Mouse (Mus musculus): ENCODE data around the gene Plcg2. TPM values are rescaled to one million over a fixed set of nuclear protein-coding genes. Genes with fewer than 3 reads are reported as not detected.

The Plcg2 gene
- polyA plus RNA-seq, 1 experiment from 2014 or later = 2.4 TPM

- H3K9ac ChIP-seq (ENCODE audit: low read length) = no peak overlapping the region
- no peaks in the 10 kb centered on the region for H3K36me3 ChIP-seq (ENCODE audit: control insufficient read depth, insufficient read depth, low read length)
- ATAC-seq (ENCODE audit: low FRiP score, low TSS enrichment) (0 out of 2 replicates have a peak, but pooled peaks have one; percentile 32), DNase-seq (ENCODE audit: low spot score) (peak; percentile 37)
- H3K9me3 ChIP-seq (ENCODE audit: control insufficient read depth, low read length) = no peaks in the 10 kb centered on the region
- no peak overlapping the region for H3K4me2 ChIP-seq (replicated peaks; ENCODE audit: low read depth)
- TF ChIP-seq EP300 (optimal IDR thresholded peaks at IDR 0.05) (no peak), CTCF (IDR thresholded peaks at IDR 0.05; ENCODE audit: low read depth) (peak; percentile 73)
- no peaks in the 10 kb centered on the region for H3K27me3 ChIP-seq (ENCODE audit: control insufficient read depth, insufficient read depth, low read length)
- H3K4me1 ChIP-seq (replicated peaks; ENCODE audit: control insufficient read depth, insufficient read depth) = no peaks in the 10 kb centered on the region
- no peak overlapping the region for H3K27ac ChIP-seq (replicated peaks)
- no peak overlapping the region for H3K4me3 ChIP-seq (ENCODE audit: low read depth, low read length)
- WGBS = 76% methylated on average over 13 of the region's 13 CpGs
These were observed 102.7 kb downstream of the Plcg2 start for GRCm38 (mm10) chr8:117600839-117601238.

GRCm38 (mm10) chr8:117604101-117604500 lies 106.0 kb downstream of the Plcg2 start:
- no peak for DNase-seq (ENCODE audit: low spot score)
- H3K4me3 ChIP-seq (ENCODE audit: low read depth, low read length) = no peak overlapping the region
- H3K4me1 ChIP-seq (replicated peaks; ENCODE audit: control insufficient read depth, insufficient read depth) = no peaks in the 10 kb centered on the region
- ATAC-seq (ENCODE audit: low FRiP score, low TSS enrichment) = no peak
- H3K27me3 ChIP-seq (ENCODE audit: control insufficient read depth, insufficient read depth, low read length) = no peaks in the 10 kb centered on the region
- H3K9ac ChIP-seq (ENCODE audit: low read length) = no peak overlapping the region
- no peaks in the 10 kb centered on the region for H3K9me3 ChIP-seq (ENCODE audit: control insufficient read depth, low read length)
- no peak overlapping the region for H3K4me2 ChIP-seq (replicated peaks; ENCODE audit: low read depth)
- no peaks in the 10 kb centered on the region for H3K36me3 ChIP-seq (ENCODE audit: control insufficient read depth, insufficient read depth, low read length)
- TF ChIP-seq CTCF (IDR thresholded peaks at IDR 0.05; ENCODE audit: low read depth) (no peak), EP300 (optimal IDR thresholded peaks at IDR 0.05) (no peak)
- no peak overlapping the region for H3K27ac ChIP-seq (replicated peaks)
- 88% methylated on average over 12 of the region's 12 CpGs for WGBS

GRCm38 (mm10) chr8:117604671-117605070 lies 106.6 kb downstream of the Plcg2 start:
- Histone ChIP-seq H3K36me3 (ENCODE audit: control insufficient read depth, insufficient read depth, low read length) (no peaks in the 10 kb centered on the region), H3K9me3 (ENCODE audit: control insufficient read depth, low read length) (no peaks in the 10 kb centered on the region), H3K9ac (ENCODE audit: low read length) (no peak overlapping the region), H3K27ac (replicated peaks) (no peak overlapping the region), H3K4me2 (replicated peaks; ENCODE audit: low read depth) (no peak overlapping the region), H3K4me1 (replicated peaks; ENCODE audit: control insufficient read depth, insufficient read depth) (no peaks in the 10 kb centered on the region), H3K4me3 (ENCODE audit: low read depth, low read length) (no peak overlapping the region), H3K27me3 (ENCODE audit: control insufficient read depth, insufficient read depth, low read length) (no peaks in the 10 kb centered on the region)
- TF ChIP-seq CTCF (IDR thresholded peaks at IDR 0.05; ENCODE audit: low read depth) (no peak), EP300 (optimal IDR thresholded peaks at IDR 0.05) (no peak)
- DNase-seq (ENCODE audit: low spot score) (no peak), ATAC-seq (ENCODE audit: low FRiP score, low TSS enrichment) (no peak)
- 85% methylated on average over 14 of the region's 14 CpGs for WGBS

GRCm38 (mm10) chr8:117605201-117605600 lies 107.1 kb downstream of the Plcg2 start:
- no peak overlapping the region for H3K4me2 ChIP-seq (replicated peaks; ENCODE audit: low read depth)
- WGBS = 70% methylated on average over 8 of the region's 8 CpGs
- TF ChIP-seq CTCF (IDR thresholded peaks at IDR 0.05; ENCODE audit: low read depth) = no peak
- TF ChIP-seq EP300 (optimal IDR thresholded peaks at IDR 0.05) = no peak
- no peaks in the 10 kb centered on the region for H3K36me3 ChIP-seq (ENCODE audit: control insufficient read depth, insufficient read depth, low read length)
- H3K9me3 ChIP-seq (ENCODE audit: control insufficient read depth, low read length) = no peaks in the 10 kb centered on the region
- H3K4me3 ChIP-seq (ENCODE audit: low read depth, low read length) = no peak overlapping the region
- DNase-seq (ENCODE audit: low spot score) (no peak), ATAC-seq (ENCODE audit: low FRiP score, low TSS enrichment) (no peak)
- H3K9ac ChIP-seq (ENCODE audit: low read length) = no peak overlapping the region
- H3K4me1 ChIP-seq (replicated peaks; ENCODE audit: control insufficient read depth, insufficient read depth) = no peaks in the 10 kb centered on the region
- no peaks in the 10 kb centered on the region for H3K27me3 ChIP-seq (ENCODE audit: control insufficient read depth, insufficient read depth, low read length)
- no peak overlapping the region for H3K27ac ChIP-seq (replicated peaks)

- DNase-seq (ENCODE audit: low spot score) = no peak
- Histone ChIP-seq H3K9ac (ENCODE audit: low read length) (no peak overlapping the region), H3K27me3 (ENCODE audit: control insufficient read depth, insufficient read depth, low read length) (no peaks in the 10 kb centered on the region), H3K4me2 (replicated peaks; ENCODE audit: low read depth) (no peak overlapping the region), H3K27ac (replicated peaks) (no peak overlapping the region), H3K4me3 (ENCODE audit: low read depth, low read length) (no peak overlapping the region), H3K9me3 (ENCODE audit: control insufficient read depth, low read length) (no peaks in the 10 kb centered on the region), H3K4me1 (replicated peaks; ENCODE audit: control insufficient read depth, insufficient read depth) (no peaks in the 10 kb centered on the region), H3K36me3 (ENCODE audit: control insufficient read depth, insufficient read depth, low read length) (no peaks in the 10 kb centered on the region)
- 90% methylated on average over 10 of the region's 10 CpGs for WGBS
- no peak for ATAC-seq (ENCODE audit: low FRiP score, low TSS enrichment)
- no peak for TF ChIP-seq EP300 (optimal IDR thresholded peaks at IDR 0.05)
- TF ChIP-seq CTCF (IDR thresholded peaks at IDR 0.05; ENCODE audit: low read depth) = no peak
These were observed 112.4 kb downstream of the Plcg2 start for GRCm38 (mm10) chr8:117610506-117610905.

GRCm38 (mm10) chr8:117612861-117613260 lies 114.8 kb downstream of the Plcg2 start:
- ATAC-seq (ENCODE audit: low FRiP score, low TSS enrichment) (no peak), DNase-seq (ENCODE audit: low spot score) (no peak)
- Histone ChIP-seq H3K4me3 (ENCODE audit: low read depth, low read length) (no peak overlapping the region), H3K9me3 (ENCODE audit: control insufficient read depth, low read length) (no peaks in the 10 kb centered on the region), H3K4me1 (replicated peaks; ENCODE audit: control insufficient read depth, insufficient read depth) (no peaks in the 10 kb centered on the region), H3K36me3 (ENCODE audit: control insufficient read depth, insufficient read depth, low read length) (no peaks in the 10 kb centered on the region), H3K27ac (replicated peaks) (no peak overlapping the region), H3K27me3 (ENCODE audit: control insufficient read depth, insufficient read depth, low read length) (no peaks in the 10 kb centered on the region), H3K9ac (ENCODE audit: low read length) (no peak overlapping the region), H3K4me2 (replicated peaks; ENCODE audit: low read depth) (no peak overlapping the region)
- 82% methylated on average over 12 of the region's 12 CpGs for WGBS
- no peak for TF ChIP-seq CTCF (IDR thresholded peaks at IDR 0.05; ENCODE audit: low read depth)
- no peak for TF ChIP-seq EP300 (optimal IDR thresholded peaks at IDR 0.05)

All from stomach, postnatal 0 days (tissue).